Mouse (Mus musculus) left cerebral cortex, adult 9 months (tissue): ENCODE results near the gene 9530077C05Rik.

Experiments
- DNase-seq, 2 experiments: peaks; one replicate each; pipeline ENCODE4 v3.0.0; 2022; ENCODE audit warnings: low spot score in 2 of 2

Gene 9530077C05Rik

DNA sequence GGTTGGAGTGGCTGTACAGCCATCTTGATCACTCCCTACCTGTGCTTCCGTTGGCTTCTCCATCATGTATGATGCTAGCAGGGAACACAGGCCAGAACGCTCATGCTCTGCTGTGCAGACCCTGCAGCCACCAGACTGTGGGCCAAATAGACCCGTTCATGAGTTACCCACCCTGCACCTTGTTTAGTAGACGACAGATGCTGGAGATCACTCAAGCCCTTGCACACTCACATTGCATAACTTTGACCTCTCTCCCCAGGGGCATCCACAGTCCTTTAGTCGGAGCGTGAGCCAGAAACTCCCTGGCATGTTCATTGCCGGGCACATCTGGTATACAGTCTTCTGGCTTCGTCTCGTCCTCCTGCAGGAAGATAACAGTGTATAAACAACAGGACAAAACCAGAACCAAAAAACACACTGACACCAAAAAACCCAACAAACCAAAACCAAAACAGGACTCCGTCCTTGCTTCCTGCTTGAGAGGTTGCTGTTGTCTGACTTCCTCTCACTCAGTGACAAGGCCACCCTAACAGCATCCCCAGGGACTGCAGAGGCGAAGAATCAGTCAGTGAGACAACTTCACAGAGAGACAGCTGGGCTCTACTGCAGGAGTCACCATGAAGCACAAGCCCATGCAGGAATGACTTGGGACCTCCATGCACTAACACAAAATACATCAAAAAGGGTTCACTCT is 46.0 kb downstream of the 9530077C05Rik start:
- no peak for DNase-seq

DNA sequence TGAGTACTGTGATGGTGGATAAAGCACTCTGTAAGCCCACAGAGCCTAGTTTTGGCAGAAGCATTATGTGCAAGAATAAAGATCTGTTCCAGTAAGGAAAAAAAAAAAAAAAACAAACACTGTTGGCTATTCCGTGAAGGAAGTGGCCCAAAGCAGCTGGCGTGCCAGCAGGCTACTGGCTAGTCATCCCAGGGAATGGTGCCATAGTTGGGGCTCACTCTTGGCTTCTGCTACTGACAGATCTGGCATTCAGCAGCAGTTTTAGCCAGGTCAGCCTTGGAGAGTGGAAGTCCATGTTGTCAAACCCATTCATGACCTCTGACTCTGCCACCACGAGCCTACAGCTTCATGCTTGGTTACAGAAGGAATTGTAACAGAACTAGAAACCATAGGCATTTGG is 50.6 kb downstream of the 9530077C05Rik start:
- DNase-seq = peak in 1 of 2 experiments; percentile 52

DNA sequence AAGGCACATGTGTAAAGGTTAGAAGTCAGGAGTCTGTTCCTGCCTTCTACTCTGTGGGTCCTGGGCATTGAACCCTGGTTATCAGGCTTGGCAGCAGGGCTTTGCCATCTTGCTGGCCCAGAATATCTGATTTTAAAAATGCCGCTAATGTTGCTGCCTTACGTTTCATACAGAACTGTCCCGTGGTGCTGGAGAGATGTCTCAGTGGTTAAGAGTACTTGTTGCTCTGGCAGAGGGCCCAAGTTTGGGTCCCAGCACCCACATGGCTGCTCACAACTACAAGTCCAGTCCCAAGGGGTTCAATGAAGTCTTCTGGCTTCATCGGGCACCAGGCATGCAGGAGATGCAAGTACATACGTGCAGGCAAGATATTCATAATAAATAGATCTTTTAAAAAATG is 54.9 kb downstream of the 9530077C05Rik start:
- DNase-seq = no peak

DNA sequence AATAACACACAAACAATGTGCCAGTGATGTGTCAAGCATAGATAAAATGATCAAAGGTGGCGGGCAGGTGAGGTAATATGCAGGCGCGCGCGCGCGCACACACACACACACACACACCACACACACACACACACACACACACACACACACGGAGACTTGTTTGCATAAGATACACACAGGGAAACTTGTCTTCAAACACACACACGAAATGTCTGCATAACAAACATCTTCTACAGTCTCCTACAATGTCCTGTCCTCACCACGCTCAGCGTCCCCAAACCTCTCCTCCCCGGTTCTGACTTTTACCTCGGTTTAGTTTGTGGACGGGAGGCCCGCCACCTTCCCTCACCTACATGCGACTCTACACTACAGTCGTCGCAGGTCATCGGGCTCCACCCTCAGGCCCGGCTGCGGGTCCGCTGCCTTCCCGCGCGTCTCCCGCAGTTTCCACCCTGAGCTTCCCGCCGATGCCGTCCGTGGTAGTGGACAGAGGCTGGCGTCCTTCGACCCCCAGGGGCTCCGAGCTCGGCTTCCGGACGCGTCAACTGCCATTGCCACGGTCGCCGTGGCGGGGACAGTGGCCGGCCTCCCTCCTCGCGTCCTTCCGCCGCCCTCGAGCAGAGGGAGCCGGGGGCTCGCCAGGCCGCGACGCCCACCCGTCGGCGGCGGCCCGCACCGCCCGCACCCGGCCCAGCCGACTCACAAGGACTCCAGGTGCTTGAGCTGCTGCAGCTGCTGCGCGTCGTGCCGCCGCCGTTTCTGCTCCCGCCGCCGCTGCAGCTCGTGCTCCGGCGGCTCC is 56.3 kb downstream of the 9530077C05Rik start:
- DNase-seq = no peak

DNA sequence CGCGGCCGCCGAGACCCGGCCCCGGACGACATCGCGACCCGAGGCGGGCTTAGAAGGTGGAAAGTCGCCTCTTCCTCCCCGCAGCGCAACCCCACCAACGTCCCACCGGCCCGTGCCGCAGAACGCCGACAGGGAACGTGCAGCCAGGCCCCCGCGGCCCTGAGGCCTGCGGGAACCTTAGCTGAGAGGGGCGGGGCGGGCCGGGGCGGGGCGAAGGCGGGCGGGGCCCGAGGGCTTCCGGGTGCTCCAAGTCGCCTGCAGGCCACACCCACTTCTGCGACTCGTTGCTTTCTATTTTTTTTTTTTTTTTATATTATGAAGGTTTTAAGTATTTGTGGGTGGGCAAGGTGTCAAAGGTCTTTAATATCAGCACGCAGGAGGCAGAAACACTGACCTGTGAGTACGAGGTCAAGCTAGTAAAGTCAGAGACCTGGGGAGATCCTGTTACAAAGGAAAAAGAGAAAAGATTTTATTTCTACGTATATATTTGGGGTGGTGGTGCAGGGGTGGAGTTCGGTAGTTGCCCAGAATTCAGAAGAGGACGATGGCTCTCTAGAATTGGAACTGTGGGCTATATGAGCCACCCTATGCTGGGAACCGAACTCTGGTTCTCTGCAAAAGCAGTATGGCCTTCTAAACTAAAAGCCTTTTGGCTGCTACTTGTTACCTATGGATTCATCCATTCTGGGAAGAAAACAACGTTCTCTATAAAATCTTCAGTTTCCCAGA is 57.0 kb downstream of the 9530077C05Rik start:
- peak in 1 of 2 experiments; percentile 16 for DNase-seq

DNA sequence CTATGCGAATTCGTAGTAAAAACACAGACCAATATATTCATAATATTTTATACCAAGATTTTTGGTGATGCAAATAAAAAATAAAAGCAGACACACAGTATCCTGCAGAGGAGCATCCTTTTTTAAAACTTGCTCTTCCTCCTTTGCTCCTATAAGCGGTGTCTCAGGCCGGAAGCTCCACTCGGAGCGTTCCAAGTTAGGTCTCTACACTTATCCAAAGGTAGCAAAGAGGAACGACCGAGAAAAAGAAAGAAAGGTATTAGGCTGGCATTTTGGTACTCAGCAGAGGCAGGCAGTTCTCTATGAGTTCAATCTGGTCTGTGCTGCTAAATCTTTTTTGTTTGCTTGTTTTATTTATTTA is 57.6 kb downstream of the 9530077C05Rik start:
- DNase-seq = no peak

DNA sequence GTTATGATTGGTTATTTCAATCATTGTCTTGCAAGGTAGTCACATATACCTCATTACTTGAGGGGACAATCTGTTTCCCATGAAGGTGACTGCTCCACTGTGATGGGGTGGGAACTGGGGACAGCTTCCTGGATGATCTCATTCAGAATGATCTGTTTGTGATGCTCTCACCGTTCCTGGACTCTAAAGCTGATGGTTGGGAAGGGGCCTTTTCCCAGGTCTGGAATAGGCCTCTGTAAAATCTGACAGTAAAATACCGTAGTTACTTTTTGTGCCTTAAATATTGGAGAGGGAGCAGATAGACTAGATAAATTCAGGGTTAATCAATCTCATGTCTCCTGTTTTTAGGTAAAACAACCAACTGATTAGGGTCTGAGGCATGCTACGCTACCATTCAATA is 58.3 kb downstream of the 9530077C05Rik start, which contains the start of gene Rp9:
Gene Rp9 (minus strand): TSS at position 101 of the 400 bp plus-strand sequence.
- DNase-seq = no peak

DNA sequence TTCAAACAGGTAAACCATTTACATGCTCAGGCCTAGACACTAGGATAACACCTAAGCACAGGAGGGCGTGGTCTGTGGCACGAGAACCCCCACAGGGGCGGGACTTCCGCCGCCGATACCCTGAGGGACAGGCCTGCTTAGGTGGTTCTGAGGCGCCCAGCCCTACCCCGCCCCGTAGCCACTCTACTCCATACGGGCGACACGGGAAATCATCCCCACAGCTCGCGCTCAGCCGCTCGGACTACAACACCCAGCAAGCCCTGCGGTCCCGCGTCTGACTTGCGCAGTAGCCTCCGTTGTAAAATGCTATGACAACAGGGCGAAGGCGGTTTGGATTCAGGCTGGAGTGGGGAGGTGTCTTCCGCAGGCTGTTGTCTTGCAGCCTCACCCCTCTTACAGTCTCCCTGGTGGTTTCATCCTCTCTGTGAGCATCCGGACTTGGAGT is 64.1 kb downstream of the 9530077C05Rik start, which contains the start of gene Bbs9:
Gene Bbs9 (plus strand): TSS at position 292 of the 445 bp plus-strand sequence.
- peak; percentile 93 to 97 for DNase-seq

DNA sequence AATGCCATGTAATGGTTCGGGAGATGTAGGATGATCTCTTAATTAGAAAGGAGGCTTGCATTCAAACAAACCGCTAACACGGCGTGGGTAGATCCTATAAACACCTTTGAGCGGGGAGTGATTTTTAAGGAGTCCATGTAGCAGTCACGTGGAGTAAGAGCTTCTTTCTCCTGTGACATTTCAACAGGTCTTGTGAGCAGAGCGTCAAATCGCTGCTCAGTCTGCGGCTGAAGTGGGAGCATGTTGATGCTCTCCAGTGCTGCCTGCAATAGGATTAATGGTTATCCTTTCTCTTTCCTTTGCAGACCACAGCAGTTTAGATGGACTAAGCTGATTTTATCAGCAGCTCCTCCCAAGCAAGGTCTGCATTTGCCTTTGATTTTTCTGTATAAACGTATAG is 65.0 kb downstream of the 9530077C05Rik start:
- peak in 1 of 2 experiments; percentile 26 for DNase-seq

DNA sequence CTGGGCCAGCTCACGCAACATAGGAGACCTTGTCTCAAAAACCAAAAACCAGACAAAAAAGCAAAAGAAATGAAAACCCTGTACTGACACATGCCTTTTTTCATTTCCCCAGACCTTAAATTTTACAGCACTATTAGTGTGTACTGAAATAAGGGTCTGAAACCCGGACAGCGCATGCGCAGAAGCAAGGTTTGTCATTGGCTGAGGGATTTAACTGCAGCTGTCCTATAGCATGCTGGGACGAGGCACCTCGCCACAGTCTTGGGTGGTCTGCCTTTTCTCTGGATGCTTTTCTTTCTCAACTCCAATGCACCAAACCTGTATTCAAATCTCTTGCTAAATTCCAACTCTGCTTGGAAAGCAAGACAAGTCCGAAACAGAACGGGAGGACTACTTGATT is 67.6 kb downstream of the 9530077C05Rik start:
- DNase-seq = no peak

DNA sequence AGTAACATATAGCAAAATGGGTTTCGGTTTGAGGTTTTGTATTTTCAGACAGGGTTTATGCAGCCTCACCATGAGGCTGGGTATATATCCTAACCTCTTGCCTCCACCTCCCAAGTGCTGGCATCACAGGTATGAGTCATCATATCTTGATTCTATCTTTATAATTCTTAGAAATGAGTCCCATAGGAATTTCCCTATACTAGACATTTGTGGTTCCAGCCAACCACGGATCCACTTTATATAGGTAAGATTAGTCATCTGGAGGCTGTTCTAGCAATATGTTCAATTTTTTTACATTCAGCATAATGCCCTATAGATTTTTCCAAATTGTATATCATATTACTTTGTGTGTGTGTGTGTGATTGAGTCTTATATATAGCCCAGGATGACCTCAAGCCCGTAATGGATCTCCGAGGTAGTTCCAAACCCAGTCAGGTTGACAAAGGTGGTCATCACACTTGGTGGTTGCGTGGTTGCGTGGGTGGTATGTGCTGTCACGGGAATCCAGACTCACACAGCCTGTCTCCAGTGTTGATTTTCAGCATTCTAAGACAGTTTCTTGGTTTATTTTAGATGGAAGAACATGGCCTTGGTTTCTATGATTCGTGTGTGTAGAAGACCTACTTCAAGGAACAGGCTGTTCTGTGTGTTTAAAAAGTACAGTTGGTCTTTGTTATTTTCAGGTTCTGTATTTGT is 72.7 kb downstream of the 9530077C05Rik start:
- DNase-seq = peak in 1 of 2 experiments; percentile 35

DNA sequence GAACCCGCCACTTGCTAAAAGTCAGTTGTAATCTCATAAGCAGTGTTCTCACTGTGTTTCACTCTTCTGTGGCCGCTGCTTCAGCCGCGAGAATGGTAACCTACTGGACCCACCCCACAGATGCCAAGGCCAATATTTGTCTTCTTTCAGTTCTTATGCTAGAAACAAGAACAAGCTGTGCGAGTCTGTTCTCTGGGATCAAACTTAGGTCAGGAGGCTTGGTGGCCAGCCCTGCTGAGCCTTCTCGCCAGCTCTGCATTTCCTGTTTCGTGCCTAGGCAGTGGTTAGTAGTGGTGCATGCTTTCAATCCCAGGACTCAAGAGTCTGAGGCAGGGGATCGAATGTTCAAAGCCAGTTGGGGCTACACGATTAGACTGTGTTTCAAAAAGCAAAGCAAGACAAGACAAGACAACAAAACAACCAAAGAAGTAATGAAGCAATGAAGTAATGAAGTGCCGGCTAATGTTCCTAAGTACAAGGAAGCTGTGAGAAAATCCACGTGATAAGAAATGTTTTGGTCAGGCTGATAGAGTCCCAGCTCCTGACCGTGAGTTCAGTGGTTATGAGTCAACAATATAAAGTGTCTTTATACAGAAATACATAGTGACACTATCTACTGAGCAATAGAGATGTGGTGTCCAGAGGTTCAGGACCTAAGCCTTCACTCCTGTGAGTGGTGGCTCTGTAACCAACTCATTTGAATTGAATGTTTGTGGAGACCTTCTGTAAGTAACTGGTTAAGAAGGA is 73.4 kb downstream of the 9530077C05Rik start:
- no peak for DNase-seq

DNA sequence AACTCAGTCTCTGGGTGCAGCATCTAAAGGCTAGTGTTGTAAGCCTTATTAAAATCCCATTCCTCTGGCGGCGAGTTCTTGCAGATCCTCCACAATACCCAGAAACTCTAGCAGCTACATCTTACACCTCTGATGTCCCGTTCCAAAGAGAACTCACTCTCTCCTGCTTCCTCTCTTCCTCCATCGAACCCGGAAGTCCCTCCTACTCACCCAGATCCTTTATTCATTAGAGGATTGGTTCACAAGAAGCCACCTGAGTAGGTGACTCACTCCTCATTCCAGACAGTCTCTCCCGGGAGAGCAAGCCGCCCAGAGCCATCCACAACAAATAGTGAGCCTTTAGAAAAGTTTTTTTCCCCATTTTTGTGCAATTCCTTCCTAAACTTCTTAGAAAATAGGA is 74.9 kb downstream of the 9530077C05Rik start:
- no peak for DNase-seq

DNA sequence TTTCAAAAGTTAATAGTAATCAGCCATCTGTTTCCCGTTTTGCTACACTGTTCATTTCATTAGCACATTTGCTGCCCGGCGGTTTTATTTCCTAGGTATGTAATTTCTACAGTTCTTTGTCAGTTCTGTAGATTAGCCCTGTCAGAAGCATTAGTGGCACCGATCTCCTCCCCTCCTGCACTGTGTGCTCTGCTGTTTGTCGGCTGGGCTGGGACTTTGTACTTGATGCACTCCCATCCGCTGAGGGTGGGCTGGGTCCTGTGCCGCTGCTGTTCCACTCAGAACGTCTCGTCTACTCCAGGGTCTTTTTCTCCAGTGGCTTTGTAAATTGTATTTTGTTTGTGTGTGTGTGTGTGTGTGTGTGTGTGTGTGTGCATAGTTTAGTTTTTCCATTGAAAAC is 77.7 kb downstream of the 9530077C05Rik start:
- no peak for DNase-seq
